Mouse (Mus musculus): ENCODE measurements around the gene Acyp2.
A peak's percentile ranks its signal among the peaks of the same experiment; 100 is the strongest.
"Not testable (repeated sequence)": the region's sequence is repeated elsewhere in the genome, so short reads cannot be mapped to it uniquely, and the experiment has no call there.

Acyp2 gene

DNA sequence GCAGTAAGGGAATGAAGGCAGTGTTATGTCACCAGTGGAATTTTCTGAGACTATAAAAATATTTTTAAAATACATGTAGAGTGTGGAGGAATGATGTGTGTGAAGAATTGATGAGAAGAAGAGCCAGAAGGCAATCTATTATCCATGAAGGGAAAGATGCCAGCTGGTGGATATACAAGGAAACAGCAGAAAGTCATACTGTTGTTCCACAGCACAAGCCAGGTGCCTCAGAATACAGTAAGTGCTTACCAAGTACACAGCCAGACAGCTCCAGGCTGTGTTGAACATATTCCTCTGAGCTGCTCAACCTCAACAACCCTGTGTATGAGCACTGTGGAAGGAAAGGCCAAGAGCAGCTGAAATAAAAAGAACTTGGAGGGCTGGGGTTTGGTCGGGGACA is 13.7 kb downstream of the Acyp2 start:
- H3K27me3 ChIP-seq (ENCODE audit: insufficient read depth, low read length), result no peaks in the 10 kb centered on the region
- no peak overlapping the region for H3K4me3 ChIP-seq (replicated peaks; ENCODE audit: low read length)
- H3K9me3 ChIP-seq (ENCODE audit: low read length), result no peaks in the 10 kb centered on the region; the same call in 1 of the 2 replicates
- no peaks in the 10 kb centered on the region for H3K4me1 ChIP-seq (replicated peaks; ENCODE audit: low read depth, low read length)
- TF ChIP-seq CTCF (conservative IDR thresholded peaks at IDR 0.05; ENCODE audit: low read length), result no peak
- no peaks in the 10 kb centered on the region for H3K36me3 ChIP-seq (ENCODE audit: insufficient read depth, low read length)

DNA sequence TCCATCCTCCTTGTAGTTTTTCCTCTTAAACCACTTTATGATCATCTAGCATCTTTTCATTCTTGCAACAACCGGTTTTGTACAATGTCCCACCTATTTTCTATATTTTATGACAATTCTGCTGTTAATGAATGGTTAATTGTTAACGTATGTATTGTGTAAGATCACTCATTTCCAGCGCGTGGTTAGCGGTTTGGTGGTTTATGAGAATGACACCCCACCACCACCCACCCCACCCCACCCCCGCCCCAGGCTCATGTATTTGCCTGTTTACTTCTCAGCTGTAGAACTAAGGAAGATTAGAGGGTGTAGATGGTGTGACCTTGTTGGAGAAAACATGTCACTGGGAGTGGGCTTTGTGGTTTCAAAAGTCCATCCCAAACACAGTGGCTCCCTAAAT is 18.9 kb downstream of the Acyp2 start:
- Histone ChIP-seq H3K9me3 (ENCODE audit: low read length) (no peaks in the 10 kb centered on the region), H3K27me3 (ENCODE audit: insufficient read depth, low read length) (no peaks in the 10 kb centered on the region), H3K36me3 (ENCODE audit: insufficient read depth, low read length) (no peaks in the 10 kb centered on the region), H3K4me1 (replicated peaks; ENCODE audit: low read depth, low read length) (no peaks in the 10 kb centered on the region), H3K4me3 (replicated peaks; ENCODE audit: low read length) (no peak overlapping the region)
- no peak for TF ChIP-seq CTCF (conservative IDR thresholded peaks at IDR 0.05; ENCODE audit: low read length)
- no peak for TF ChIP-seq POU5F1 (IDR thresholded peaks at IDR 0.05; ENCODE audit: borderline replicate concordance, low read length)
- TF ChIP-seq NANOG (IDR thresholded peaks at IDR 0.05; ENCODE audit: borderline replicate concordance, low read length), result no peak

DNA sequence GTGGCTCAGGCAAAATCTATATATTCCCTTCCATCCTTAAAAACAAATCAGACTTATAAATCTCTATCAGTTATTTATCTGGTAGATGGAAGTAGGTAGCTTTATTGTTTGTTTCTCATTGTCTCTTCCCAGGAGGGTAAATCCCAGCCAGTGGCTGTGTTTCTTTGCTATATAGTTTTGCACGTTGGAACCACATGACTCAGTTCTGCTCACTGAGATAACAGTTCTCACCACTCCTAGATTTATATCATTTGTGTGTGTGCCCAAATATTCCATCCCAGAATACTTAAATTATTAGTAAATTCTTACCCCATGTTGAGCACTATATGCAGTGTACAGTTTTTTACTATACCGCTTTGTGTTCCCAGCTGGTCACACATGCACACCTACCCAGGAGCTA is 26.2 kb downstream of the Acyp2 start:
- TF ChIP-seq CTCF (conservative IDR thresholded peaks at IDR 0.05; ENCODE audit: low read length), result no peak
- no peak for TF ChIP-seq POU5F1 (IDR thresholded peaks at IDR 0.05; ENCODE audit: borderline replicate concordance, low read length)
- TF ChIP-seq NANOG (IDR thresholded peaks at IDR 0.05; ENCODE audit: borderline replicate concordance, low read length), result no peak
- peaks cover 1% of the 10 kb centered on the region; the same call in 1 of the 2 replicates for H3K4me1 ChIP-seq (replicated peaks; ENCODE audit: low read depth, low read length)

DNA sequence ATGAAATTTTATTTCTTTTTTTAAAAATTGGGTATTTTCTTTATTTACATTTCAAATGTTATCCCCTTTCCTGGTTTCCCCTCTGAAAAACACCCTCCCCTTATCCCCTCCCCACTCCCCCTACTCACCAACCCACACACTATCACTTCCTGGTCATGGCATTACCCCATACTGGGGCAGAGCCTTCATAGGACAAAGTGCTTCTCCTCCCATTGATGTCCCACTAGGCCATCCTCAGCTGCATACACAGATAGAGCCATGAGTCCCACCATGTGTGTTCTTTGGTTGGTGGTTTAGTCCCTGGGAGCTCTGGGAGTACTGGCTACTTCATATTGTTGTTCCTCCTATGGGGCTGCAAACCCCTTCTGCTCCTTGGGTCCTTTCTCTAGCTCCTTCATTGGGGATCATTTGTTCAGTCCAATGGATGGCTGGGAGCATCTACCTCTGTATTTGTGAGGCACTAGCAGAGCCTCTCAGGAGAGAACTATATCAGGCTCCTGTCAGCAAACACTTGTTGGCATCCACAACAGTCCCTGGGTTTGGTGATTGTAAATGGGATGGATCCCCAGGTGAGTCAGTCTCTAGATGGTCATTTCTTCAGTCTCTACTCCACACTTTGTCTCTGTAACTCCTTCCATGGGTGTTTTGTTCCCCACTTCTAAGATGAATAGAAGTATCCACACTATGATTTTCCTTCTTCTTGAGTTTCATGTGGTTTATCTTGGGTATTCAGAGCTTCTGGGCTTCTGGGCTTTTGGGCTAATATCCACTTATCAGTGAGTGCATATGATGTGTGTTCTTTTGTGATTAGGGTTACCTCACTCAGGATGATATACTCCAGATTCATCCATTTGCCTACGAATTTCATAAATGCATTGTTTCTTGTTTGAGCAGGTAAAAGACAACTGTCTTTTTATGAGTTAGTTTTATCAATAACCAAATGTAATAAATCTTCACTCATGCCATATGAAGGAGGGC is 27.7 kb downstream of the Acyp2 start:
- H3K36me3 ChIP-seq (ENCODE audit: insufficient read depth, low read length); H3K4me3 ChIP-seq (replicated peaks; ENCODE audit: low read length); H3K27me3 ChIP-seq (ENCODE audit: insufficient read depth, low read length); H3K9me3 ChIP-seq (ENCODE audit: low read length): not testable (repeated sequence)
- H3K4me1 ChIP-seq (replicated peaks; ENCODE audit: low read depth, low read length), result peaks cover 12% of the 10 kb centered on the region

More for the DNA sequence above, 26.2 kb downstream of the Acyp2 start:
- no peaks in the 10 kb centered on the region for H3K27me3 ChIP-seq (ENCODE audit: insufficient read depth, low read length)
- H3K9me3 ChIP-seq (ENCODE audit: low read length), result no peaks in the 10 kb centered on the region
- H3K4me3 ChIP-seq (replicated peaks; ENCODE audit: low read length), result no peak overlapping the region
- H3K36me3 ChIP-seq (ENCODE audit: insufficient read depth, low read length), result no peaks in the 10 kb centered on the region

DNA sequence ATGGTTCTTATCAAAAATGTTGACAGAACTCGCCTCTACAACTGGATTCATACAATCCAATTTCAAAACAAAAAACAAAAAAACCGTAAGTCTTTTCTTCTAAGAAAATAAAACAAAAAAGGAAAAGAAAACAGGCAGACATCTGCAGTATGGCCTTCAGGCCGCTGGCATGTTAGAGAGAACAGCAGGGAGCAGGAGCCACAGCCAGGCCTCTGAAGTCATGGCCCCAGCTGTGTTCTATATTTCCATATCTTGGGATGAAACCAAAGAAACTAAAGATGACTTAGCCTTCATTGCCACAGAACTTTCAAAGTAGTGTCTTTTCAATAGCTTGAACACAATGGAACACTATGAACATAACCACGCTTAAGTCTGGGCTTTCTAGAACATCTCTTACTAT is 31.2 kb downstream of the Acyp2 start:
- Histone ChIP-seq H3K4me3 (replicated peaks; ENCODE audit: low read length) (no peak overlapping the region), H3K36me3 (ENCODE audit: insufficient read depth, low read length) (no peaks in the 10 kb centered on the region), H3K9me3 (ENCODE audit: low read length) (no peaks in the 10 kb centered on the region), H3K4me1 (replicated peaks; ENCODE audit: low read depth, low read length) (peaks cover 21% of the 10 kb centered on the region), H3K27me3 (ENCODE audit: insufficient read depth, low read length) (no peaks in the 10 kb centered on the region)
- TF ChIP-seq NANOG (IDR thresholded peaks at IDR 0.05; ENCODE audit: borderline replicate concordance, low read length), result no peak
- no peak for TF ChIP-seq POU5F1 (IDR thresholded peaks at IDR 0.05; ENCODE audit: borderline replicate concordance, low read length)
- TF ChIP-seq CTCF (conservative IDR thresholded peaks at IDR 0.05; ENCODE audit: low read length), result no peak

DNA sequence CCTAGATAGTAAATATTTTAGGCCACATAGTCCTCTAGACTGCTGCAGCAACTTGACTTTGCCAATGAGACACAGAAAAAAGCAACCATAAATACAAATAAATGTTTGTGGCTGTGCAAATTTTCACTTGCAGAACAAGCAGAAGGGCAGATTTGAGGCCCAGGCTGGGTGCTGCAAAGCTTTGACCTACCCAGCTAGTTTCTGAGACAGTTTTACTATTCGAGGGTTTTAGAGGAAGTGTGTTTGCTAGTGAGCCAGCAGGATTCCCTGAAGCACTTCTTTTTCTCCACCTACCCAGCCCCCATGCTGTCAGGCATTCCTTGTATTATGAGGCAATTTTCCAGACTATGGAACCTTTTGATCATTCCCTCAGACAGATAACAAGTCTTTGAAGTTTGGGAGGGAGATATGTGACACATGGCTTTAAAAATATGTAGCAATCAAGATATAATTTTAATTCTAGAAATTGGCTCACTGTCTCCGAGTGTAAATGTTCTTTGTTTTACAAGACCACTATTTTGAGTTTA is 31.8 kb downstream of the Acyp2 start:
- no peak overlapping the region for H3K4me3 ChIP-seq (replicated peaks; ENCODE audit: low read length)
- no peaks in the 10 kb centered on the region for H3K9me3 ChIP-seq (ENCODE audit: low read length)
- H3K27me3 ChIP-seq (ENCODE audit: insufficient read depth, low read length), result no peaks in the 10 kb centered on the region
- H3K4me1 ChIP-seq (replicated peaks; ENCODE audit: low read depth, low read length), result peaks cover 21% of the 10 kb centered on the region
- no peaks in the 10 kb centered on the region for H3K36me3 ChIP-seq (ENCODE audit: insufficient read depth, low read length)
- TF ChIP-seq POU5F1 (IDR thresholded peaks at IDR 0.05; ENCODE audit: borderline replicate concordance, low read length) (no peak), CTCF (conservative IDR thresholded peaks at IDR 0.05; ENCODE audit: low read length) (no peak), NANOG (IDR thresholded peaks at IDR 0.05; ENCODE audit: borderline replicate concordance, low read length) (no peak)

DNA sequence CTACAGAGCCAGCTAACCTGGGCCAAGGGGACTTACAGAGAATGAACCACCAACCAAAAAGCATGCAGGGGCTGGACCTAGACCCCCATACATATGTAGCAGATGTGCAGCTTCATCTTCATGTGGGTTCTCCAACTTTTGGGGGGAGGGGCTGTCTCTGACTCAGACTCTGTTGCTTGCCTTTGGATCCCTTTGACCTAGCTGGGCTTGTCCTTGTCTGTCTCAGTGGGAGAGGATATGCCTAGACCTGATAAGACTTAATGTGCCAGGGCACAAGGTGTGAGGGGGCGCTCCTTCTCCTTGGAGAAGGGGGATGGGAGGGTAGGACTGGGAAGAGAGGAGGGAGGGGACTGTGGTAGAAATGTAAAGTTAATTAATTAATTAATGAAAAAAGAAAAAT is 33.4 kb downstream of the Acyp2 start:
- peaks cover 21% of the 10 kb centered on the region for H3K4me1 ChIP-seq (replicated peaks; ENCODE audit: low read depth, low read length)
- no peaks in the 10 kb centered on the region for H3K27me3 ChIP-seq (ENCODE audit: insufficient read depth, low read length)
- H3K36me3 ChIP-seq (ENCODE audit: insufficient read depth, low read length), result no peaks in the 10 kb centered on the region
- H3K4me3 ChIP-seq (replicated peaks; ENCODE audit: low read length), result no peak overlapping the region
- no peaks in the 10 kb centered on the region for H3K9me3 ChIP-seq (ENCODE audit: low read length)
- TF ChIP-seq POU5F1 (IDR thresholded peaks at IDR 0.05; ENCODE audit: borderline replicate concordance, low read length) (no peak), NANOG (IDR thresholded peaks at IDR 0.05; ENCODE audit: borderline replicate concordance, low read length) (no peak), CTCF (conservative IDR thresholded peaks at IDR 0.05; ENCODE audit: low read length) (no peak)

DNA sequence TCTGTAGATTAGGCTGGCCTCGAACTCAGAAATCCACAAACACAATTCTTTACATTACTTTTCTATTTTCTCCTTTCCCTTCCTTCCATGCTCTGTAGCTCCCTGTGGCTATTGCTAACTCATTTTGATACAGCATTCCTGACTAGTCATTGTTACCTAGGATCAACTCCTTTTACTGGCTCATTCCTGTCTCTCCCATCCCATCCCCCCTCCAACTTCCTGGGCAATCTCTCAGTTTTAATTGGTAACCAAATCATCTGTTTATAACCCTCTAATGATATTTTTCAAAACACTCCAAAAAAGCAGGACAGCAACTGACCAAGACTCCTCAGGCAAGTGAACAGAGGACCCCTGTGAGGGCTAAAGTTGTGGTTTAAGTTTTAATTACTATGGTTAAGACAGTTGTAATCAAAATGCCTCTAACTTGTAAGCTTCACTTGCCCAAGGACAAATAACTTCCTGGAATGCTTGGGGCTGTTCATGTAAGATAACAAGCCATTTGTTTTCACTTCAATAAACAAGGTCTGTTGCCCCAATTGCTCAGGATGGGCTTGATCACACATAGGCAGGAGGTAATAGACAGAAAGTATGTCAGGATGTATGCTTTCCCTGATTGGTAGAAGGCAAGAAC is 35.4 kb downstream of the Acyp2 start:
- no peaks in the 10 kb centered on the region for H3K27me3 ChIP-seq (ENCODE audit: insufficient read depth, low read length)
- H3K4me1 ChIP-seq (replicated peaks; ENCODE audit: low read depth, low read length), result peaks cover 21% of the 10 kb centered on the region
- no peaks in the 10 kb centered on the region for H3K36me3 ChIP-seq (ENCODE audit: insufficient read depth, low read length)
- H3K9me3 ChIP-seq (ENCODE audit: low read length), result no peaks in the 10 kb centered on the region
- 0 out of 2 replicates have a peak, but pooled peaks have one; percentile 30 for TF ChIP-seq NANOG (IDR thresholded peaks at IDR 0.05; ENCODE audit: borderline replicate concordance, low read length)
- TF ChIP-seq POU5F1 (IDR thresholded peaks at IDR 0.05; ENCODE audit: borderline replicate concordance, low read length), result no peak
- no peak overlapping the region for H3K4me3 ChIP-seq (replicated peaks; ENCODE audit: low read length)

All from E14TG2a.4 (cell line).